Mouse (Mus musculus): Measurements from ENCODE around the gene Gdf15. TPM values are rescaled to one million over a fixed set of nuclear protein-coding genes. Genes with fewer than 3 reads are reported as not detected.

Gdf15 gene
- polyA plus RNA-seq, 1 experiment from 2014 or later = 0.15 TPM

GRCm38 (mm10) chr8:70660273-70660725, 28.0 kb upstream of the Gdf15 start, which contains the start of gene Pgpep1:
Pgpep1 (minus strand) TSS chr8:70660388.
- DNase-seq (ENCODE audit: low spot score) (peak; percentile 68), ATAC-seq (ENCODE audit: insufficient number of reproducible peaks, low FRiP score, low TSS enrichment, low read depth) (peak; percentile 72)
- Histone ChIP-seq H3K4me2 (ENCODE audit: low read depth, severe bottlenecking) (peak within 1 kb of the TSS; percentile 92), H3K27ac (replicated peaks; ENCODE audit: low read depth, low read length) (peak within 1 kb of the TSS; percentile 79), H3K9ac (ENCODE audit: low read length) (peak within 1 kb of the TSS; percentile 72), H3K27me3 (ENCODE audit: control insufficient read depth, insufficient read depth, low read length) (no peaks in the 10 kb centered on the region; the same call in 1 of the 2 replicates), H3K4me3 (ENCODE audit: low read depth, low read length) (peak within 1 kb of the TSS; percentile 68), H3K4me1 (ENCODE audit: control insufficient read depth, insufficient read depth, low read length) (peaks cover 13% of the 10 kb centered on the region; the same call in 1 of the 2 replicates), H3K36me3 (ENCODE audit: control insufficient read depth, insufficient read depth, low read length) (no peaks in the 10 kb centered on the region), H3K9me3 (ENCODE audit: control insufficient read depth, low read length) (no peaks in the 10 kb centered on the region)
- 3% methylated on average over 14 of the region's 14 CpGs for WGBS

- Histone ChIP-seq H3K36me3 (ENCODE audit: control insufficient read depth, insufficient read depth, low read length) (no peaks in the 10 kb centered on the region), H3K27me3 (ENCODE audit: control insufficient read depth, insufficient read depth, low read length) (no peaks in the 10 kb centered on the region; the same call in 1 of the 2 replicates), H3K4me1 (ENCODE audit: control insufficient read depth, insufficient read depth, low read length) (peaks cover 13% of the 10 kb centered on the region; the same call in 1 of the 2 replicates), H3K9me3 (ENCODE audit: control insufficient read depth, low read length) (no peaks in the 10 kb centered on the region), H3K27ac (replicated peaks; ENCODE audit: low read depth, low read length) (peak overlapping the region; percentile 79), H3K4me2 (ENCODE audit: low read depth, severe bottlenecking) (peak overlapping the region; percentile 92), H3K4me3 (ENCODE audit: low read depth, low read length) (peak overlapping the region; percentile 68), H3K9ac (ENCODE audit: low read length) (peak overlapping the region; percentile 72)
- 2% methylated on average over 43 of the region's 44 CpGs for WGBS
- DNase-seq (ENCODE audit: low spot score) = peak; percentile 99
- ATAC-seq (ENCODE audit: insufficient number of reproducible peaks, low FRiP score, low TSS enrichment, low read depth) = peak; percentile 96
Observed at GRCm38 (mm10) chr8:70659604-70660272, 27.5 kb upstream of the Gdf15 start.

DNA sequence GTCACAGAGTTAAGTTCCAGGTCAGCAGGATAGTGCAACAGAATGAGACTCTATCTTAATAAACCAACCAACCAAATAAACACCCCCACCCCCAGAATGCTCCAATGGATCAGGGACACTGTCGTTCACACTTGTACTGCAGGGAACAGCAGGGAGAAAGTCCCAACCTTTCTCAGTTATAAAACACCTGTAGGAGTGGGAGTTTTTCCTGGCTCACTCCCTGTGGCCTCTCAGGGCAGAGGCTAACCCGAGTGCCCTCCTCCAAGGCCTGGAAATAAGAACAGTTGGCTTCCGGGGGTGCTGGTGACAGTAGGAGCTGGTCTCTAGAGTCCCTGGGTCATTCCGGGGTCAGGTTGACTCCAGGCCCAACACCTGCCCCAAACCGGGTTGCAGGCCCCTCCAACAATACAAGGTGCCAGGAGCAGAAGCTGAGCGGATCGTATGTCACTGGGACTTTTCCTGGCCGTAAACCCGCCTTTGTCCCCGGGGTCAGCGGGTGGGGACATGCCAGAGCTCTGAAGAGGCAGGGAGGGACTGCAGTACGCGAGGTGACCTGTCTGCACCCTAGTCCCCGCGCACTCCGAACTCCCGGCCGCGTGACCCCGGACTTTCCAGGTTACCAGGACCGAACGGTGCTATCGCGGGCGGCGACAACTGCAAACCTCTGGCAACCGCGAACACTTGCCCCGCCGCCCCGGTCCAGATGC, 26.8 kb upstream of the Gdf15 start:
- DNase-seq (ENCODE audit: low spot score) = no peak

DNA sequence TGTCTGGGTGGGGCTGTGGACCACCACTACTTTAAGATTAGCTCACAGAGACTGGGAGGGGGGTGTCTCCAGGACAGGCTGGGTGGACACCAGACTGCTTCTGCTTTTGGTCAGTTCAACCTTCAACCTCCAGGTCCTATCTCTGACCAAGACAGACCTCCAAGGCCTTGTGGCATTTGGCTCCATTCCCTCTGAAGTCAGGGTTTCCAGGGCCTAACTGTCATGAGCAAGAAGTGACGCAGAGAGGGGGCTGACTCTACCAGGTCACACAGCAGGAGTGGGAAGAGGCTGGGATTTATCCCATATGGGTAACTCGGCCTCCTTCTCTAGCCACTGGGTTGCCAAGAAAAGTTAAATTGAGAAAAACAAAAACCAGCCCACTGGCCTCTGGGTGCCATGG, 25.5 kb upstream of the Gdf15 start:
- no peaks in the 10 kb centered on the region for H3K36me3 ChIP-seq (ENCODE audit: control insufficient read depth, insufficient read depth, low read length)
- H3K4me1 ChIP-seq (ENCODE audit: control insufficient read depth, insufficient read depth, low read length) = peaks cover 13% of the 10 kb centered on the region; the same call in 1 of the 2 replicates
- H3K27me3 ChIP-seq (ENCODE audit: control insufficient read depth, insufficient read depth, low read length) = no peaks in the 10 kb centered on the region; the same call in 1 of the 2 replicates
- H3K9ac ChIP-seq (ENCODE audit: low read length) = no peak overlapping the region
- no peak overlapping the region for H3K27ac ChIP-seq (replicated peaks; ENCODE audit: low read depth, low read length)
- ATAC-seq (ENCODE audit: insufficient number of reproducible peaks, low FRiP score, low TSS enrichment, low read depth) = no peak
- DNase-seq (ENCODE audit: low spot score) = no peak
- H3K4me3 ChIP-seq (ENCODE audit: low read depth, low read length) = no peak overlapping the region
- H3K4me2 ChIP-seq (ENCODE audit: low read depth, severe bottlenecking) = no peak overlapping the region; the same call in 1 of the 2 replicates
- no peaks in the 10 kb centered on the region for H3K9me3 ChIP-seq (ENCODE audit: control insufficient read depth, low read length)
- 89% methylated on average over 2 of the region's 2 CpGs for WGBS

More for the DNA sequence above, 26.8 kb upstream of the Gdf15 start:
- peak overlapping the region; percentile 79 for H3K27ac ChIP-seq (replicated peaks; ENCODE audit: low read depth, low read length)
- H3K9ac ChIP-seq (ENCODE audit: low read length) = peak overlapping the region; percentile 72
- peak overlapping the region; percentile 68 for H3K4me3 ChIP-seq (ENCODE audit: low read depth, low read length)
- WGBS = 2% methylated on average over 31 of the region's 31 CpGs
- peak; percentile 58 for ATAC-seq (ENCODE audit: insufficient number of reproducible peaks, low FRiP score, low TSS enrichment, low read depth)
- H3K36me3 ChIP-seq (ENCODE audit: control insufficient read depth, insufficient read depth, low read length) = no peaks in the 10 kb centered on the region
- no peaks in the 10 kb centered on the region for H3K9me3 ChIP-seq (ENCODE audit: control insufficient read depth, low read length)
- H3K27me3 ChIP-seq (ENCODE audit: control insufficient read depth, insufficient read depth, low read length) = no peaks in the 10 kb centered on the region; the same call in 1 of the 2 replicates
- H3K4me1 ChIP-seq (ENCODE audit: control insufficient read depth, insufficient read depth, low read length) = peaks cover 13% of the 10 kb centered on the region; the same call in 1 of the 2 replicates
- H3K4me2 ChIP-seq (ENCODE audit: low read depth, severe bottlenecking) = peak overlapping the region; percentile 92

GRCm38 (mm10) chr8:70657214-70657613, 25.0 kb upstream of the Gdf15 start:
- Histone ChIP-seq H3K36me3 (ENCODE audit: control insufficient read depth, insufficient read depth, low read length) (no peaks in the 10 kb centered on the region), H3K27me3 (ENCODE audit: control insufficient read depth, insufficient read depth, low read length) (no peaks in the 10 kb centered on the region; the same call in 1 of the 2 replicates), H3K4me2 (ENCODE audit: low read depth, severe bottlenecking) (no peak overlapping the region), H3K27ac (replicated peaks; ENCODE audit: low read depth, low read length) (no peak overlapping the region), H3K4me1 (ENCODE audit: control insufficient read depth, insufficient read depth, low read length) (peaks cover 13% of the 10 kb centered on the region; the same call in 1 of the 2 replicates), H3K9ac (ENCODE audit: low read length) (no peak overlapping the region), H3K4me3 (ENCODE audit: low read depth, low read length) (no peak overlapping the region), H3K9me3 (ENCODE audit: control insufficient read depth, low read length) (no peaks in the 10 kb centered on the region)
- no peak for DNase-seq (ENCODE audit: low spot score)
- no peak for ATAC-seq (ENCODE audit: insufficient number of reproducible peaks, low FRiP score, low TSS enrichment, low read depth)
- 84% methylated on average over 3 of the region's 3 CpGs for WGBS

DNA sequence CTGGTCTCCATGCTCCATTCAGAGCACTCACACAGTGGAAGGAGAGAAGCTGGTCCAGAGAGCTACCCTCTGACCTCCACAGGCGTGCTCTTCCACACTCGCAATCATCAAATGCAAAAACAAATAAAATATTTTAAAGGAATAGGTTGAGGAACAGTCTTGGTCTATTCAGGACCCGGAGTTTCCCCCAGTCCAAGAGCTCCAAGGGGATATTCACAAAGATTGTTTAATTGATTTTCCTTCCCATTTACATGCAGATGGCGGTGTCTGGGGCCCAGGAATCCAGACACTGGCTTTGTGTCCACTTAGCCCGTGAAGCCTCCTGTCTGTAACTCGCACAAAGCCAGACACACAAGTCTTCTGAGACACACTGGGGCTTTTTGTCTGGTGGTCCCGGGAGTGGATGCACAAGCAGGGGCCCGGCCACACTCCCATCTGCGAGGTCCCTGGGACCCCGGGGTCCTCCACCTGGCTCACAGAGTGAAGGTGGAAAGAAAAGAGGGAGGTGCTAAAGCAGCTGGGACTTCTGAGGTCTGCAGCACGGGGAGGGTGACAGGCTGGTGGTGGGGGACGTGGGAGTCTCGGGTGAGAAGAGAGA, 24.0 kb upstream of the Gdf15 start:
- no peaks in the 10 kb centered on the region for H3K9me3 ChIP-seq (ENCODE audit: control insufficient read depth, low read length)
- H3K27ac ChIP-seq (replicated peaks; ENCODE audit: low read depth, low read length) = peak overlapping the region; percentile 36; the same call in 1 of the 2 replicates
- no peak overlapping the region for H3K4me3 ChIP-seq (ENCODE audit: low read depth, low read length)
- WGBS = 80% methylated on average over 13 of the region's 13 CpGs
- H3K4me1 ChIP-seq (ENCODE audit: control insufficient read depth, insufficient read depth, low read length) = peaks cover 13% of the 10 kb centered on the region; the same call in 1 of the 2 replicates
- H3K36me3 ChIP-seq (ENCODE audit: control insufficient read depth, insufficient read depth, low read length) = no peaks in the 10 kb centered on the region; the same call in 1 of the 2 replicates
- H3K27me3 ChIP-seq (ENCODE audit: control insufficient read depth, insufficient read depth, low read length) = no peaks in the 10 kb centered on the region; the same call in 1 of the 2 replicates
- no peak overlapping the region for H3K9ac ChIP-seq (ENCODE audit: low read length)
- no peak for ATAC-seq (ENCODE audit: insufficient number of reproducible peaks, low FRiP score, low TSS enrichment, low read depth)
- no peak overlapping the region for H3K4me2 ChIP-seq (ENCODE audit: low read depth, severe bottlenecking)
- DNase-seq (ENCODE audit: low spot score) = no peak

DNA sequence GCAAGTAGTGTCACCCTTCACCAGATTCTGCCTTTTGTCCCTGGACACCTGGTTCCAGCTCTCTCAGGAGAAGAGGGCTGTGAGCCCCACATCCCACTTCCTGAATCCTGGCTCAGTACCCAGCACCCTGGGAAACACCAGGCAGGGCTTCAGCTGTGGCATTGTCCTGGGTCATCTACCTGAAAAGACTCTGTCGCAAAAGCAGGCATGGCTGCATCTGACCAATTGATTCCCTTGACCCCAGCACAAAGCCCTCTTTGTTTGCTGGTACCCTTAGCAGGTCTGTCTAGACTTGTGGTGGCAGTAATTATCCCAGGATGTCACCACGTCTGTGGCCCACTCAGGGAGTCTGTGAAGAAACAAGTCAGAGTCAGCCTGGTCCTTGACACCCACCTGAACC, 23.2 kb upstream of the Gdf15 start:
- DNase-seq (ENCODE audit: low spot score) (no peak), ATAC-seq (ENCODE audit: insufficient number of reproducible peaks, low FRiP score, low TSS enrichment, low read depth) (no peak)
- 60% methylated on average over 2 of the region's 2 CpGs for WGBS
- Histone ChIP-seq H3K4me1 (ENCODE audit: control insufficient read depth, insufficient read depth, low read length) (peaks cover 13% of the 10 kb centered on the region; the same call in 1 of the 2 replicates), H3K36me3 (ENCODE audit: control insufficient read depth, insufficient read depth, low read length) (no peaks in the 10 kb centered on the region; the same call in 1 of the 2 replicates), H3K9me3 (ENCODE audit: control insufficient read depth, low read length) (no peaks in the 10 kb centered on the region), H3K9ac (ENCODE audit: low read length) (no peak overlapping the region), H3K4me2 (ENCODE audit: low read depth, severe bottlenecking) (no peak overlapping the region), H3K4me3 (ENCODE audit: low read depth, low read length) (no peak overlapping the region), H3K27me3 (ENCODE audit: control insufficient read depth, insufficient read depth, low read length) (no peaks in the 10 kb centered on the region; the same call in 1 of the 2 replicates), H3K27ac (replicated peaks; ENCODE audit: low read depth, low read length) (no peak overlapping the region; the same call in 1 of the 2 replicates)

DNA sequence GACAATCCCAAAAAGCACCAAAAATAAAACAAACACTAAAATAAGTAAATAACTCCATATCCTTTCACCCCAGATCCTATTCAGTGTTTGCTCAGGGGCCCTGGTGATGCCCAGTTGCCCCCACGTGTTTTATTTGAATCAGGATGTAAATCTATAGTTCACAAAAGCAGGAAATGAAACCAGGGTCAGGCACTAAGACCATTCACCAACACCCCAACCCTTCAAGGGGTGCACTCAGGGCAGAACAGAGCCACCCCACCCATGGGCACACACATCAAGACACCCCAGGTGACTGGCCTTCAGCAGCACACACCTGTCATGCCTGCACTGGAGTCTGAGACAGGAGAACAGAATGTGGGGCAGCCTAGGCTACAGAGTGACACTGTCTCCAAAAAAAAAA, 21.9 kb upstream of the Gdf15 start:
- Histone ChIP-seq H3K9me3 (ENCODE audit: control insufficient read depth, low read length) (no peaks in the 10 kb centered on the region), H3K4me1 (ENCODE audit: control insufficient read depth, insufficient read depth, low read length) (peaks cover 10% of the 10 kb centered on the region; the same call in 1 of the 2 replicates), H3K9ac (ENCODE audit: low read length) (no peak overlapping the region), H3K4me3 (ENCODE audit: low read depth, low read length) (no peak overlapping the region), H3K36me3 (ENCODE audit: control insufficient read depth, insufficient read depth, low read length) (peaks cover 4% of the 10 kb centered on the region; the same call in 1 of the 2 replicates), H3K27me3 (ENCODE audit: control insufficient read depth, insufficient read depth, low read length) (no peaks in the 10 kb centered on the region; the same call in 1 of the 2 replicates), H3K27ac (replicated peaks; ENCODE audit: low read depth, low read length) (no peak overlapping the region), H3K4me2 (ENCODE audit: low read depth, severe bottlenecking) (no peak overlapping the region)
- WGBS = 69% methylated on average over 1 of the region's 1 CpGs
- ATAC-seq (ENCODE audit: insufficient number of reproducible peaks, low FRiP score, low TSS enrichment, low read depth) = no peak
- DNase-seq (ENCODE audit: low spot score) = no peak

All from limb, embryonic 11.5 days (tissue).